Mouse (Mus musculus) adrenal gland, postnatal 25 days (tissue): ENCODE measurements at regions not wholly inside any gene's neighbourhood (a gene's known extent, or its start where the extent isn't known, plus 50 kb on each side); places are given as distances from the start of the nearest gene placed in this dataset.

Experiments
- DNase-seq: peaks from one replicate; pipeline ENCODE4 v3.0.0; 2021; ENCODE audit warnings: mixed read lengths

- DNase-seq = no peak
These were observed 77.1 kb downstream of the Utp18 start for GRCm38 (mm10) chr11:93808431-93808830.

- DNase-seq = no peak
These were observed 78.4 kb downstream of the Utp18 start for GRCm38 (mm10) chr11:93807205-93807604.

GRCm38 (mm10) chr11:93771143-93771940 is 114.2 kb downstream of the Utp18 start:
- no peak for DNase-seq

- DNase-seq = no peak
These were observed 119.6 kb downstream of the Utp18 start for GRCm38 (mm10) chr11:93765961-93766360.

- peak; percentile 9 for DNase-seq
These were observed 122.6 kb downstream of the Utp18 start for GRCm38 (mm10) chr11:93762832-93763530.

GRCm38 (mm10) chr11:93757825-93758224 is 127.7 kb downstream of the Utp18 start:
- DNase-seq = no peak

GRCm38 (mm10) chr11:93736618-93737017 is 148.9 kb downstream of the Utp18 start:
- DNase-seq = no peak

GRCm38 (mm10) chr11:93733568-93734185 is 151.9 kb downstream of the Utp18 start:
- DNase-seq = no peak

- no peak for DNase-seq
These were observed 156.4 kb downstream of the Utp18 start for GRCm38 (mm10) chr11:93729119-93729518.

GRCm38 (mm10) chr11:93725242-93725641 is 160.3 kb downstream of the Utp18 start:
- no peak for DNase-seq

GRCm38 (mm10) chr11:93719141-93719540 is 166.4 kb downstream of the Utp18 start:
- DNase-seq = no peak

GRCm38 (mm10) chr11:93709686-93710085 is 175.9 kb downstream of the Utp18 start:
- DNase-seq = no peak

GRCm38 (mm10) chr11:93696982-93697541 is 188.5 kb downstream of the Utp18 start:
- no peak for DNase-seq

GRCm38 (mm10) chr11:93696096-93696890 is 189.3 kb downstream of the Utp18 start:
- no peak for DNase-seq

- DNase-seq = no peak
These were observed 201.9 kb downstream of the Utp18 start for GRCm38 (mm10) chr11:93683691-93684090.

- no peak for DNase-seq
These were observed 209.3 kb downstream of the Utp18 start for GRCm38 (mm10) chr11:93676299-93676698.

GRCm38 (mm10) chr11:93672025-93672424 is 213.5 kb downstream of the Utp18 start:
- no peak for DNase-seq

- DNase-seq = no peak
These were observed 223.9 kb downstream of the Utp18 start for GRCm38 (mm10) chr11:93661657-93662056.

GRCm38 (mm10) chr11:93660379-93660778 is 225.2 kb downstream of the Utp18 start:
- no peak for DNase-seq

GRCm38 (mm10) chr11:93658719-93659118 is 226.8 kb downstream of the Utp18 start:
- DNase-seq = no peak

- no peak for DNase-seq
These were observed 229.8 kb downstream of the Utp18 start for GRCm38 (mm10) chr11:93655602-93656239.

- DNase-seq = no peak
These were observed 232.2 kb downstream of the Utp18 start for GRCm38 (mm10) chr11:93653401-93653800.
